Mouse (Mus musculus) mouse embryonic stem cell (cell line): Measurements from ENCODE around the gene Krit1.
"Not testable (repeated sequence)": the region's sequence is repeated elsewhere in the genome, so short reads cannot be mapped to it uniquely, and the experiment has no call there.

Experiments used
- in situ Hi-C, 2 experiments: fragments of 300-500 bp; cut with MboI; formaldehyde crosslinking; loops; 1 replicate in 1 of 2; 3 replicates in 1 of 2; pipeline ENCODE4 v1.14.3; 2019 to 2020; ENCODE audit warnings: low sequenced_read_pairs in 2 of 2, low pct_unique_long_range_greater_than_20kb in 1 of 2, mixed read lengths in 1 of 2; ENCODE audit not compliant: unreplicated experiment in 1 of 2

Krit1 gene

DNA sequence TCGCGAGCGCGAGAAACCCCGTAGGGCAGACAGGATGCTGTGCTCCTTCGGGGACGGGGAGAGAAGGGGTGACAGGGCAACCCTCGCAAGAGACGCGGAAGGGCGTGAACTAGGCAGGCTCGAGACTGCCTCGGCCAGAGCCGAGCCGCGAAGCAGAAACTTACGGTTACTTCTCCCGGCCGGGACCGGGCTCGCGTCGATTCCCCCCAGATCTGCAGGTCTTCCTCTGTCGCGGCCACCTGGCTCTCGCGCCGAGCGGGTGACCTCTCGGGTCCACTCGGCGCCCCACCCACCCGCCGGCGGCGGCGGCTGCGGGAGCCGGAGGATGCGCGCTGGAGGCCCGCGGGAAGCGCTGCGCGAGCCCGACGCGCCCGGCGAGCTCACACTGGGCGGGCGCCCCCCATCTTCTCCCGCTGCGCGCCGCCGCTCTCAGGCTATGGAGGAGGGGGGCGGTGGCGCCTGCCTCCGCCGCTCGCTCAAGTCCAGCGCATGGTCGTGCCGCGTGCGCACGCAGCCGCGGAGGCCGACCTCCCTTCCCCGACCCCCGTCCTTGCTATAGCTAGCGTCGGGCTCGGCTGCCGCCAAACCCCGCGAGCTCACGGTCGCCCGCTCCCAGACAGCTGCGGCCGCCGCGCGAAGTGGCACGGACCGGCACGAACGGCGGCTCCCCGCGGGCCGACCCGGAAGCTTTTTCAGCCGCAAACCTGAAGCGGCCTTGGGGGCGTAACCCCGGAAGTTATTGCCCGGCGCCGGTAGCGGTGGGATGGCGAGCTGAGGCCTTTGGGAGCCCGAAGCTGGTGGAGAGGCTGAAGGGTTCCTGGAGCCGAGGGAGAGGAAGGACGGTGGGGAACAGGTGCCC is at the start of gene Krit1, which contains the start of gene Ankib1:
Gene Krit1, plus strand, starts transcription at position 752 of the 859 bp plus-strand sequence.
Gene Ankib1, minus strand, starts transcription at position 493 of the 859 bp plus-strand sequence.
- in situ Hi-C loops: no loop called here

DNA sequence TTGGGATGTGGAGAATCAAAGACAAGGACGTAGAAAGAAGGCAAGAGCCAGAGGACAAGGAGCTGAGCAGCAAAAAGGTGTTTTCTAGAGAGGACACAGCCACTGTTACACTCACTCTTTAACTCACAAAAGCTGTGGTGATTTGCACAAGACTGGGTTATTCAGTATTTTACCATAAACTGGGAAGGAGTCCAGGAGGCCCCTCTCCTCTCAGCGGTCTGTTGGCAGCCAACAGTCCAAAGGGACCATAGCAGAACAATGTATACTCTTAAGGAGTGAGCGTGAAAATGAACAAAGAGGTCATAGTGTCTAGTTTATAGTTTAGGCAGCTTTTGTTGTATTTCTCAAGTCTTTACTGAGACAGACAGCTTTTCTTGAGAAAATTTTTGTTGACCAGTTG is 31.5 kb upstream of the Krit1 start:
- in situ Hi-C loops: no loop called here

DNA sequence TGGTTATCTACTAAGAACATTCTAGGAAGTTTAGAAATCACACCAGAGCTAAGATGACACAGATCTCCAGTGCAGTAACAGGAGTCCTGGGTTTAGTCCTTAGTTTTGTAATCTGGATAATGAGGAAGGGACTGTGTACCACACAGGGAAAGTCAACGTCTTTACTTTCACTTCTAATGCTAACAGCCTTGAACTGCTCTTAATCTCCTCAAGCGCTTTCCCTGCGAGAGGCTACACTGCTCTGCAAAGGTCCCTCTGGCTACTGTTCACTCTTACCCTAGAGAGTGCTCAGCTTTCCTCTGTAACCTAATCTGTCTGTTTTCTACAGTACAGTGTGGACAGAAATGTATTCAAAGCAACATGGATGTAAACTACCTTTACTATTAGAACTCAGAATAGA is 31.0 kb upstream of the Krit1 start:
- in situ Hi-C loops: no loop called here

DNA sequence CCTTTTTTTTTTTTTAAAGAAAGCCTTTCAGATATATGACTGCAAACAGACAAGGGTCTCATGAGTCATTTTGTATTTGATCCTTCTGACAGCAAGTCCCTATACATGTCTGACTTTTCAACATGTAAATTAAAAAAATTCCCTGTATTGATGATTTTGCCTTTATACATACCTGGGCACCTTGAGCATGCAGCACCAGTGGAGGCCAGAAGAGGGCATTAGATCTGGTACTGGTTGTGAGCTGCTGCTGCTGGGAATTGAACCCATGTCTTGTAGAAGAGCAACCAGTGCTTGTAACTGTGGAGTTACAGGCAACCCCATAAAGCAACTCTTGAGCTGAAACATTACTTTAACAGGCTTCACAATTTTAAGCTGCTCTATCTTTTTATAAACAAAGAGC is 20.3 kb upstream of the Krit1 start:
- in situ Hi-C loops: no loop called here

DNA sequence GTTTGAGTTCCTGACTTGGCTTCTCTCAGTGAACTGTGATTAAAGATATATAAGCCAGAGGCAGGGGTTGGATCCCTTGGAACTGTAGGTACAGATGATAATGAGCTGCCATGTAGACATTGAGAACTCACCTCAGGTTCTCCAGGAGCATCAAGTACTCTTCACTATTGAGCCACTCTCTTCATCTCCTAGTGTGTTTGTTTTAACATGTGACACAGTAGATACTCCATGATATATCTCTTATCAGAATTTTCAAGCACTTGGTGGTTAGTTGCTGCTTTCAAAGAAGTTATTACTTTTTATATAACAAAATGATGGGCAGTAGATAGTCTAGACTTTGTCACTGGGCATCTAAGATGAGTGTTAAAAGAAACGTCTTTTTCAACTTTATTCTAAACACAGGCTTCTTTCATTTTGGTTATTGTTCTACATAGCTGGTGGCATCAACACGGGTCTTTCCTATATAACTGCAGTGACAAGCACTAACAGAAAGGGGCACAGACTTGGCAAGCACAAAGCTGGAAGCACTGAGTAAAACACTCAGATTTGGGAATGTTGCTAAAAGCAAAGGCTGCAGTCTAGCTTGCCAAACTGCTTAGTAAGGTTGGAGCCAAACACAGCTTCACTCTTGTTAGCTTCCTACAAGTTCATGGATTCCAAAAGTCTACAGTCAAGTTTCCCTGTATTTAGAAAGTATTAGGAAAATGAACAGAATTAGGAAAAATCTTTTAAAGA is 18.9 kb upstream of the Krit1 start:
- in situ Hi-C loops: no loop called here

DNA sequence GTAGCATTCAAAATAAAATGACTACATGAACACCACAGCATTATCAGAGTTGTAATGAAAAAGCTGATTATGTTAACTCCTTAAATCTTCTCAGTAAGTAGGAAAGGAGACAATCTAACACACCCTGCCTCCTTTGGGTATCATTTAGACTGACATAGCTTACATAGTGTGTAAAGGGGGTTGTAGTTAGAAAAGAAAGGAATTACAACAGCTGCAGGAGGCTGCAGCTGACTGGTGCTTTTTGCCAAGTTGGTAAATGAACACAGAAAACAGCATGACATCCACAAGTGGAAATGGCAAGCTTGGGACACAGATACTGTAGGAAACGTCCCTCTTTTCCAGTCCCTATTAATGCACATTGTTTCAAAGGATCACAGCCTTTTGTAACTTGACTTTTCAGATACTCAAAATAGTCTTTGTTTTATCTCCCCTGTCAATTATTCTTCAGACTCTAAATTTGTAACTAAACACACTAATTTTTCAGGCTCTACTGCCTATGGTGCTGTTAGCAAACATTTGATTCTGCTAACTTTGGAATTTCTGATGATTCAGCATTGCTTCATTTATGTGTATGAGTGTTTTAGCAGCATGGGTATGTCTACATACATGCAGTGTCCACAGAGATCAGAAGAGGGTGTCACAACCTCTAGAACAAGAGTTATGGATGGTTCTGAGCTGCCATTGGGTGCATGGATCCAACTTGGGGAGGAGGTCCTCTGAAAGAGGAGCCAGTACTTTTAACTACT is 18.1 kb upstream of the Krit1 start:
- in situ Hi-C loops: no loop called here

DNA sequence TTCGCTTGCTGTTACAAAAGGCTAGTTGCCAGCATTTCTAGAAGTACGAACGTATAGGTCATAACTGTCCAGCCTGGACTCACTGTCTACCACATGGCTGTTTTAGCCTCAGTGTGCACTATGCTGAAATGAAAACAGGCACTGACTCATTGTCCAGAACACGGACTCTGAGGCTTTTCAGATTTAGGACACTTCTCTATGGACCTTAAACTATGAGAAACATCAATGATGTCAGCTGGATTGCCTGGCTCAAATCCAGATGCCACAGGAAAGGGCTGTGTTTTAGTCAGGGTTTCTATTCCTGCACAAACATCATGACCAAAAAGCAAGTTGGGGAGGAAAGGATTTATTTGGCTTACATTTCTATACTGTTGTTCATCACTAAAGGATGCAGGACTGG is 15.4 kb upstream of the Krit1 start:
- in situ Hi-C loops: no loop called here

DNA sequence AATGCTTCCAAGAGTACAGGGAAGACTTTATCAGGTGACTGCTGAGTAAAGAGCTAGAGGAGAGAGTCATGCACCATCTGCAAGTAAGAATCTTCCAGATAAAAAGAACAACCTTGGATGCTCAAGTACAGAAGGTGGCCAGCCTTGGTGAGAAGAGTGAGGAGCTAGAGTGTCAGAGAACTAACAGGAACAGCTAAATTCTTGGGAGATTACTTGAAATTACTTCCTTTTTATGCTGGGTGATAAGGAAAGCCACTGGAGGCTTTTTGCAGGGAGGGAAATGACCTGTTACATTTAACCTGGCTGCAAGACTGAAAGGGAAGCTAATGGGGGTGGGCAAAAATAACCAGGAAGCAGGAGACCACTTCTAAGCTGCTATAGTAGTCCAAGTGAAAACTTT is 11.9 kb upstream of the Krit1 start:
- in situ Hi-C loops: no loop called here

DNA sequence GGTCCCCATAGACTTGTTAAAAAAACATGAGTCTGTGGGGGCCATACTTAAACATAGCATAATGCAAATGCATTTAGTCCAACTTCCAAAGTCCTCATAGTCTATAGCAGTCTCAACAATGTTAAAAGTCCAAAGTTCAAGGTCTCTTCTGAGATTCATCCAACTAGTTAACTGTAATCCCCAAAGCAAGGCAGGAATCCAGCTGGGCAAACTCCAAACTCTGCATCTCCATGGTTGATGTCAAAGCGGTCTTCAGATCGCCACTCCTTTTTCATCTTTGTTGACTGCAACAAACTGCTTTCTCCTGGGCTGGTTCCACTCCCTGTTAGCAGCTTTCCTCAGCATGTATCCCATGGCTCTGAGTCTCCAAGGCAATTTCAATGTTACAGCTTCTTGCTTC is 5.9 kb upstream of the Krit1 start:
- in situ Hi-C loops: not testable (repeated sequence)

DNA sequence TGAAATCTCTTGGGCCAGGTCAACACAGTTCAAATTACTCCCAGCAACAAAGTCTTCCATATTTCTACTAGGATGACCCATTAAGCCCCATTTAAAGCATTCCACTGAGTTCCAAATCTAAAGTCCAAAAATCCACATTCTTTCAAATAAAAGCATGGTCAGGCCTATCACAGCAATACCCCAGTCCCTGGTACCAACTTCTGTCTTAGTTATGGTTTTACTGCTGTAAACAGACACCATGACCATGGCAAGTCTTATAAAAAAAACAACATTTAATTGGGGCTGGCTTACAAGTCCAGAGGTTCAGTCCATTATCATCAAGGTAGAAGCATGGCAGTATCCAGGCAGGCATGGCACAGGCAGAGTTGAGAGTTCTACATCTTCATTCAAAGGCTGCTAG is 4.3 kb upstream of the Krit1 start:
- in situ Hi-C loops: not testable (repeated sequence)

DNA sequence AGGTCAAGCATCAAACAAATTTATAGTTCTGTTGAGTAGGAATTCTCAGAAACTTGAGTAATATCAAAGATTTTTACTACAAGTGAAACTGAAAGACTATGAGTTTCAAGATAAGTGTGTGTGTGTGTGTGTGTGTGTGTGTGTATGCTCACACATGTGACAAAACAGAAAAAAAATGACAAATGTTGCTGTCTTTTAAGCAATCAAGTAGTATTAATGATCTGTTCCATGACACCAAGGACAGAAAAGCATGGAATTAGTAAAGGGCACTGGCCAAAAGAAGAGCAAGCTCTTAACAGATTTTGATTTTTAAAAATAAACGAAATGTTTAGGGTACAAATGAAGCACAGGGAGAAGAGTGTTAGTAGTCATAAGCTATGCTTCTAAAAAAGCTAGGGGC is 2.9 kb upstream of the Krit1 start:
- in situ Hi-C loops: no loop called here

DNA sequence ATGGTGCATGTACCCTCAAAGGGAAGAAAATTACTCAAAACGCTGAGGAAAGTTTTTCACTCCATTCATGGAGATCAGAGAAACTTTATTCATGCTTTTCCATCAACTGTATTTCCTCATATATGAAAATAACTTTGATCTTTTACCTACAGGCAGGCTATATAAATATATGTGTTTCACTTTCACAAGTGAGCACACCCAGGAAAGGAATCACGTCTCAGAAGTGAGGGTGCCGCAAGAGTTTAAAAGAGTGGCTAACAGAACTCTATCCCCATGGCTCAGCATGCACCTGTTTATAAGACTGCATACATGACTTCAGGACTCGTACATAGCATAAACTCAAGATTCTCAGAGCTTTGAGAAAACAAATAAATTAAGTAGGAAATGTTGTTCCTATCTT is 2.1 kb upstream of the Krit1 start:
- in situ Hi-C loops: no loop called here

DNA sequence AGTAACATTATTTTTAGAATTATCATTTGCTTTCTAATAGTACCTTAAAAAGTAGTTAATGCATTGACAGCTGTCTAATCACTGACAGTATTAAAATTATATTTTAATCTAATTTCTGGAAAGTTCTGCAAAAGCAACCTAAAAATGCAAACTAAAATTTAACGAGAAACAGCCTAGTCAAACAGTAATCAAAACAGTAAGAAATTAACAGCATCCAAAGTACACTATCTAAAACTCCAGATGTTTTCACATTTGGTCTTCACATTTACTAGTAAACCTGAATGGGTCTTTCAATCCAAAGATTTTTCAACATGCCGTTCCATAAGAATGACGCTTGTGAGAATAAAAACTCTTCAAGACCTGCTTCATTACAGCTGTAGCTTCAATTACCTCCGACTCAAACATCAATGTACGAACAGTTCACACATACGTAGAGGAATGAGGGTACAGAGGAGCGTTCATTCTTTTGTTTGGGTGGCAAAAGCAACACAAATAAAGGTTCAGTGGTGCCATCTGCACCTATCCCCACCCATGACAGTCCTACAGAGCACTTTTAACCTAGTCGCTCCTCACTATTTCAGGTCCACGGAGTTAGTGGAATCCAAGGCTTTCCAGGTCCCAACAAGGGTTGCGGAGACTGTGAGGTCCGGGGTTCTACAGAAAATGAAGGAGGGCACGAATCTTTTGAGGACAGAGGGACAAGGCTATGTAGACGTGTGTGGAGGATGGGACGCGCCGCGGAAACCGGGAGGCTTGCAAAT is 1.1 kb upstream of the Krit1 start:
- in situ Hi-C loops: no loop called here

DNA sequence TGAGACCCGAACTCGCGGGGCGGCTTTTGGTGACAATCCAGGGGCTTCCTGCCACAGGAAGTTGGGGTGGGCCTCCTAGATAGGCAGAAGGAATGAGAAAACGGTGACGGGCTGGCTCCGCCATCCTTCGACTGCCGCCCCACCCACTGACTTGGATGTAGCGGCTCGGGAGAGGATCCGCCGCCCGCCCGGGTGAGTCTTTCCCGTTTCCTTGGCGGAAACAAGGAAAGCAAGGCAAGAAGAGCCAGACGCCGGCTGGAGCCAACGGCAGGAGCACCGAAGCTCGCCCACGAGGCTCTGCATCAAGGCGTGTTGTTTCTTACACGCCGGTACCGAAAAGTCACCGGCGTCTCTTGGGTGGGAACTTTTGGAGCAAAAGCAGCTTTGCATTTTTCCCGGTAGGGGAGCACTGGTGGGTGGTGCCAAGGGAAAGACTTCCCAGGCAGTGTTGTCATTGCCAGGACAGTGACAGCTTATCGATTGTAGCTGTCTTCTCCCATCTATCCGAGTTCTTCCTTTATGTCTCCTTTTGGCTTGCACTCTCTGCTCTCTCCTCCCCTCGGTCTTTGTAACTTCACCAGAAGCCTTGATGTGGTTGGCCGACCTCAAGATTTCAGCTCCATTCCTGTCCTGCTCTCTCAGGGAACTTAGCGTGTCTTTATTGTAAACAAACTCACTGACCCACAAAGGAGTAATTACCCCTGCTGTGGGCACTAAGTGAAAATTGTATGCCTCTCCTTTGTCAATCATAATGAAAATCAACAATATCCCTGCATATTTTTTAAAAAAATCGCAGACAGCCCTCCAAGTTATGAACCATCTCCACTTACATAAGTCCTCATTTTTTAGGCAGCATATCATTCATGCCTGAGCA is 545 bp downstream of the Krit1 start:
- in situ Hi-C loops: no loop called here

DNA sequence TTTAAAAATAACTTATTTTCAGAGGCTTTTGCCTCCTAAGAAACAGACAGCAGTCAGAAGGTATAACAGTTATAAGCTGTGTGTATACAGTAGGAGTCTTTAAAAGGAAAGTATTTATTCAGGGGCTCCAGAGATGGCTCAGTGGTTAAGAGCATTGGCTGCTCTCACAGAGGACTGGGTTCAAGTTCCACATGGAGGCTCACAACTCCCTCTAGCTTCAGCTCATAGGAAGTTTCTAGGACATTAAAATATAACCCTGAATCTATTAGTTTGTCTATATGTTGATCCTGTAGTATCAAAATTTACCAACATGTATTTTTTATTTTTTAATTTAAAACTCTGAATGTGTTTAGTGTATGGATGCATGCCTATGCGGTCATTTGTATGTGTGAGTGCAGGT is 5.5 kb downstream of the Krit1 start:
- in situ Hi-C loops: no loop called here

DNA sequence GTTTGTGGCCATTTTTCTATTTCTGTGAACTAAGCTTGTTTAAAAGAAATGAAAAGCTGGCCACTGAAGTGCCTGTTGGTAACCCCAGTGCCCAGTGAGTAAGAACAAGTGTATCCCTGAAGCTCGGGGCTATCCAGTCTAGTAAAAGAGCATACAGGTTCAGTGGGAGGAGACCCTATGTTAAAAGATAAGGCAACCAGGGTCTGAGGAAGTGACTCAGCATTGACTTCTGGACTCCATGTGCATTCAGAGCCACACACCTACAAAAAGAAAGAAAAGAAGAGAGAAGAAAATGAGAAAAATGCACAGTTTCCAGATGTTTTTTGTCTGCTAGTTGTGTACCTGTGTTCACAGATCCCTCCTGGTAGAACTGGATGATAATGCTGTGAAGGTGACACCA is 31.1 kb downstream of the Krit1 start:
- in situ Hi-C loops: no loop called here

DNA sequence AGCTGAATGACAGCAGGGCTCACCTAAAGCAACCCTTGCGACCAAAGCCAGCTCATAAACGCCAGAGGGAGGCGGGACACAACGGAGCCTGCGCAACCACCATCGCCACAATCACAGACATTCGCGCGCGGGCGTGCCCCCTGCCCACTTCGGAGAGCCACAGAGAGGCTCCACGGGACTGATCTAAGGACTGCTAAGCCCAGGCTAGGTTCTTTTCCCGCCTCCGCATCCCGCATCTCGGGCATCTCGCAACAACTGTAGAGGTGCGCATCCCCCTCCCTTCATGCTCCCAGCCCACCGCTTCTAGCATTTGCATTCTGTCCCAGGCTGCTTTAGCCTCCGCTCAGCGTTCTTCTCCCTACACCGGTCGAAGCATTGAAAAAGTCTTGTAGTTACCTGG is 42.0 kb downstream of the Krit1 start, which contains the start of gene Lrrd1:
Gene Lrrd1, plus strand, starts transcription at position 148 of the 400 bp plus-strand sequence.
- in situ Hi-C loops: no loop called here

DNA sequence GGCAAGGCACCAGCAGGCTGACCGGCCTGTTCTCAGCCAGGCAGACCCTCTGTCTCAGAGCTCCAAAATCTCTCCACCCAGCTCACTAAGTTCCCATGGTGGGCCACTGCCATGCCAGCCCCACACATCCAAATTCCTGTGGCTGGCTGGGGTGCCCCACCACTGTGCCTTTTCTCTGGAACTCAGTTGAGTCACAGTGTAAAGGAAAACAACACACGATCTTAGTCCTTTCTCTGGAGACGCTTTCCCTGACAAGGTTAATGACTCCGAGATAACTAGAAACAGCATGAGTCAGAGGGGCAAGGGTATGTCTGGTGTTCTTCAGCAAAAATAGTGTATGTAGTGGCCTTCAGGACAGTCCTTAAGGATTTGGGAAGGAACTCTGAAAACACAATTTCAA is 67.2 kb downstream of the Krit1 start:
- in situ Hi-C loops: no loop called here
